Mouse (Mus musculus) bone marrow macrophage, adult 2 months (primary cell): ENCODE measurements at regions not wholly inside any gene's neighbourhood (a gene's known extent, or its start where the extent isn't known, plus 50 kb on each side); places are given as distances from the start of the nearest gene placed in this dataset.

ENCODE experiments used
- CTCF ChIP-seq: IDR thresholded peaks from 2 replicates; pipeline ENCODE4 v1.5.1; 2012; ENCODE audit warnings: low read depth, mild to moderate bottlenecking, low read length, moderate library complexity
- POLR2A ChIP-seq: IDR thresholded peaks from 2 replicates; pipeline ENCODE4 v1.6.1; 2012; ENCODE audit warnings: mild to moderate bottlenecking, low read depth, low read length, borderline replicate concordance

DNA sequence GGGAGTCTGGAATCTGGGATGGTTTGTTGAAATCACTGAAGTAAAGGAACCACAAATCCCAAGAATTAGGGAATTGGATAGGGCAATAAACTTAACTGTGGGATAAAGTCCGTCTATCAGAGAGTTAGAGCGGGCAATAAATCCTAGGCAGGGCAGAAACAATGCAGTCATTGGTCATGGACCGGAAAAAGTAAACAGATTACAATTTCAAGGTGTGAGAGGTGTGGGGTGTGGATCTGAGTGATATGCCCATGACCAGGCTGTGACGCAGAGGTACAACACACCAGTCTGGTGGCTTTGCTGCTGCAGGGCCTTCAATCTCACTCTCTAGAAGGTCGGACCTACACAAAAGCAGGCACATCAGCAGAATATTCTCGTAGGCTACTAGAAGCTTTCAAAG, 206.1 kb upstream of the Klf14 start:
- no peak for TF ChIP-seq CTCF
- TF ChIP-seq POLR2A, result no peak
